Mouse (Mus musculus) lung, embryonic 15.5 days (tissue): ENCODE data around the gene Glis3. TPM values are rescaled to one million over a fixed set of nuclear protein-coding genes. Genes with fewer than 3 reads are reported as not detected.

Experiments
- ATAC-seq: fragments of 200-750 bp; cut with Nextera tagmentation; 2 replicates; pipeline ENCODE4 v1.8.0; 2017; ENCODE audit warnings: moderate number of reproducible peaks, borderline replicate concordance; ENCODE audit not compliant: low FRiP score, low TSS enrichment; ENCODE audit errors: extremely low read depth
- H3K27ac ChIP-seq: fragments of 300-500 bp; sonication (generic); 2 replicates; pipeline ENCODE4 v1.5.1; 2015; ENCODE audit warnings: moderate library complexity, mild to moderate bottlenecking, inconsistent platforms
- H3K27me3 ChIP-seq: fragments of 300-500 bp; sonication (generic); 2 replicates; pipeline ENCODE4 v1.6.1; 2015; ENCODE audit warnings: inconsistent platforms
- H3K36me3 ChIP-seq: fragments of 300-500 bp; sonication (generic); 2 replicates; pipeline ENCODE4 v1.6.1; 2015; ENCODE audit warnings: inconsistent platforms
- H3K4me1 ChIP-seq: fragments of 300-500 bp; sonication (generic); 2 replicates; pipeline ENCODE4 v1.6.1; 2015; ENCODE audit warnings: inconsistent platforms
- H3K4me2 ChIP-seq: fragments of 300-500 bp; sonication (generic); 2 replicates; pipeline ENCODE4 v1.6.1; 2015; ENCODE audit warnings: inconsistent platforms, mild to moderate bottlenecking, moderate library complexity
- H3K4me3 ChIP-seq: fragments of 300-500 bp; sonication (generic); 2 replicates; pipeline ENCODE4 v1.5.1; 2015; ENCODE audit warnings: mild to moderate bottlenecking, inconsistent platforms
- H3K9ac ChIP-seq: fragments of 300-500 bp; sonication (generic); 2 replicates; pipeline ENCODE4 v1.6.1; 2015; ENCODE audit warnings: inconsistent platforms
- H3K9me3 ChIP-seq: fragments of 300-500 bp; sonication (generic); 2 replicates; pipeline ENCODE4 v1.6.1; 2016; ENCODE audit warnings: inconsistent platforms
- WGBS: fragments of 180-500 bp; shearing (Covaris S2); methylation state at CpG from one replicate; pipeline ENCODE4 v1.1.7; 2015; 5-methylcytosine and 5-hydroxymethylcytosine counted together
- polyA plus RNA-seq: library from polyadenylated mRNA; unstranded; fragments of >200 nt; fragmentation: Nextera tagmentation; extraction: Ambion mirVana; gene quantifications from 2 replicates; pipeline ENCODE4 v1.2.1, GENCODE M21; 2015

The Glis3 gene
- polyA plus RNA-seq, 1 experiment from 2014 or later = 4.5 TPM

- no peaks in the 10 kb centered on the region for H3K4me1 ChIP-seq
- no peaks in the 10 kb centered on the region for H3K9me3 ChIP-seq
- H3K4me3 ChIP-seq = no peak overlapping the region
- H3K4me2 ChIP-seq = no peak overlapping the region
- H3K36me3 ChIP-seq = no peaks in the 10 kb centered on the region
- WGBS = 59% methylated on average over 12 of the region's 12 CpGs
- no peak for ATAC-seq
- H3K9ac ChIP-seq = no peak overlapping the region
- H3K27ac ChIP-seq = no peak overlapping the region
- H3K27me3 ChIP-seq = no peaks in the 10 kb centered on the region
Observed at GRCm38 (mm10) chr19:28452951-28453520, 226.8 kb downstream of the Glis3 start.

- Histone ChIP-seq H3K9me3 (no peaks in the 10 kb centered on the region), H3K9ac (no peak overlapping the region), H3K27ac (no peak overlapping the region), H3K4me1 (no peaks in the 10 kb centered on the region), H3K4me2 (no peak overlapping the region), H3K27me3 (no peaks in the 10 kb centered on the region), H3K36me3 (no peaks in the 10 kb centered on the region), H3K4me3 (no peak overlapping the region)
- ATAC-seq = no peak
- WGBS = 59% methylated on average over 4 of the region's 4 CpGs
Observed at GRCm38 (mm10) chr19:28448811-28449210, 231.1 kb downstream of the Glis3 start.

- 85% methylated on average over 4 of the region's 4 CpGs for WGBS
- H3K36me3 ChIP-seq = no peaks in the 10 kb centered on the region
- H3K4me2 ChIP-seq = no peak overlapping the region
- H3K27me3 ChIP-seq = no peaks in the 10 kb centered on the region
- no peak overlapping the region for H3K9ac ChIP-seq
- H3K27ac ChIP-seq = no peak overlapping the region
- H3K4me3 ChIP-seq = no peak overlapping the region
- no peak for ATAC-seq
- H3K4me1 ChIP-seq = no peaks in the 10 kb centered on the region
- no peaks in the 10 kb centered on the region for H3K9me3 ChIP-seq
Observed at GRCm38 (mm10) chr19:28442161-28442560, 237.7 kb downstream of the Glis3 start.

GRCm38 (mm10) chr19:28436457-28437148, 243.3 kb downstream of the Glis3 start:
- Histone ChIP-seq H3K36me3 (no peaks in the 10 kb centered on the region), H3K27me3 (no peaks in the 10 kb centered on the region), H3K4me2 (no peak overlapping the region), H3K4me3 (no peak overlapping the region), H3K27ac (no peak overlapping the region), H3K9me3 (no peaks in the 10 kb centered on the region), H3K9ac (no peak overlapping the region), H3K4me1 (peaks cover 7% of the 10 kb centered on the region; the same call in 1 of the 2 replicates)
- peak; percentile 81; the same call in 1 of the 2 replicates for ATAC-seq
- WGBS = 55% methylated on average over 12 of the region's 12 CpGs

- H3K4me3 ChIP-seq = no peak overlapping the region
- H3K9me3 ChIP-seq = no peaks in the 10 kb centered on the region
- no peak overlapping the region for H3K4me2 ChIP-seq
- WGBS = 63% methylated on average over 6 of the region's 6 CpGs
- ATAC-seq = no peak
- no peak overlapping the region for H3K27ac ChIP-seq
- H3K27me3 ChIP-seq = no peaks in the 10 kb centered on the region
- no peaks in the 10 kb centered on the region for H3K36me3 ChIP-seq
- no peak overlapping the region for H3K9ac ChIP-seq
- no peaks in the 10 kb centered on the region for H3K4me1 ChIP-seq
Observed at GRCm38 (mm10) chr19:28428220-28428816, 251.6 kb downstream of the Glis3 start.

GRCm38 (mm10) chr19:28424180-28424579, 255.7 kb downstream of the Glis3 start:
- H3K27ac ChIP-seq = no peak overlapping the region
- WGBS = 83% methylated on average over 5 of the region's 5 CpGs
- no peaks in the 10 kb centered on the region for H3K4me1 ChIP-seq
- no peak overlapping the region for H3K9ac ChIP-seq
- no peak overlapping the region for H3K4me3 ChIP-seq
- no peaks in the 10 kb centered on the region for H3K9me3 ChIP-seq
- no peaks in the 10 kb centered on the region for H3K27me3 ChIP-seq
- no peak overlapping the region for H3K4me2 ChIP-seq
- H3K36me3 ChIP-seq = no peaks in the 10 kb centered on the region
- ATAC-seq = no peak

GRCm38 (mm10) chr19:28422939-28423338, 256.9 kb downstream of the Glis3 start:
- no peak for ATAC-seq
- no peak overlapping the region for H3K9ac ChIP-seq
- H3K36me3 ChIP-seq = no peaks in the 10 kb centered on the region
- H3K9me3 ChIP-seq = no peaks in the 10 kb centered on the region
- no peak overlapping the region for H3K4me3 ChIP-seq
- no peaks in the 10 kb centered on the region for H3K27me3 ChIP-seq
- H3K27ac ChIP-seq = no peak overlapping the region
- WGBS = 37% methylated on average over 9 of the region's 9 CpGs
- H3K4me2 ChIP-seq = no peak overlapping the region
- no peaks in the 10 kb centered on the region for H3K4me1 ChIP-seq

- Histone ChIP-seq H3K4me3 (no peak overlapping the region), H3K4me1 (no peaks in the 10 kb centered on the region), H3K27me3 (no peaks in the 10 kb centered on the region), H3K36me3 (no peaks in the 10 kb centered on the region), H3K9me3 (no peaks in the 10 kb centered on the region), H3K4me2 (no peak overlapping the region), H3K27ac (no peak overlapping the region), H3K9ac (no peak overlapping the region)
- 74% methylated on average over 5 of the region's 5 CpGs for WGBS
- ATAC-seq = no peak
Observed at GRCm38 (mm10) chr19:28416069-28416468, 263.8 kb downstream of the Glis3 start.

GRCm38 (mm10) chr19:28408787-28409186, 271.1 kb downstream of the Glis3 start:
- Histone ChIP-seq H3K9ac (no peak overlapping the region), H3K27ac (no peak overlapping the region), H3K27me3 (no peaks in the 10 kb centered on the region), H3K4me2 (no peak overlapping the region), H3K9me3 (no peaks in the 10 kb centered on the region), H3K4me3 (no peak overlapping the region), H3K36me3 (no peaks in the 10 kb centered on the region), H3K4me1 (no peaks in the 10 kb centered on the region)
- WGBS = 57% methylated on average over 3 of the region's 3 CpGs
- ATAC-seq = no peak

GRCm38 (mm10) chr19:28402956-28403355, 276.9 kb downstream of the Glis3 start:
- no peak for ATAC-seq
- no peak overlapping the region for H3K9ac ChIP-seq
- no peaks in the 10 kb centered on the region for H3K36me3 ChIP-seq
- H3K4me2 ChIP-seq = no peak overlapping the region
- H3K4me1 ChIP-seq = no peaks in the 10 kb centered on the region
- no peak overlapping the region for H3K4me3 ChIP-seq
- H3K27ac ChIP-seq = no peak overlapping the region
- H3K9me3 ChIP-seq = no peaks in the 10 kb centered on the region
- no peaks in the 10 kb centered on the region for H3K27me3 ChIP-seq
- WGBS = 50% methylated on average over 6 of the region's 6 CpGs

GRCm38 (mm10) chr19:28395584-28395861, 284.4 kb downstream of the Glis3 start:
- no peak overlapping the region for H3K4me3 ChIP-seq
- no peaks in the 10 kb centered on the region for H3K36me3 ChIP-seq
- no peaks in the 10 kb centered on the region for H3K27me3 ChIP-seq
- no peaks in the 10 kb centered on the region for H3K9me3 ChIP-seq
- no peak overlapping the region for H3K4me2 ChIP-seq
- no peaks in the 10 kb centered on the region for H3K4me1 ChIP-seq
- no peak for ATAC-seq
- WGBS = 88% methylated on average over 1 of the region's 1 CpGs
- H3K9ac ChIP-seq = no peak overlapping the region
- H3K27ac ChIP-seq = no peak overlapping the region

GRCm38 (mm10) chr19:28394826-28395583, 284.9 kb downstream of the Glis3 start:
- Histone ChIP-seq H3K36me3 (no peaks in the 10 kb centered on the region), H3K4me1 (no peaks in the 10 kb centered on the region), H3K27me3 (no peaks in the 10 kb centered on the region), H3K27ac (no peak overlapping the region), H3K4me3 (no peak overlapping the region), H3K4me2 (no peak overlapping the region), H3K9me3 (no peaks in the 10 kb centered on the region), H3K9ac (no peak overlapping the region)
- no peak for ATAC-seq
- WGBS = 43% methylated on average over 12 of the region's 12 CpGs
